16 mouse cellular contexts compared by ENCODE assay signal in genomic region chr15:85893871-85894270, GRCm38 (mm10). TPM values are rescaled to one million over a fixed set of nuclear protein-coding genes. Genes with fewer than 3 reads are reported as not detected.
"Had no signal": no experiment of that assay in that cellular context is flagged by ENCODE, and none has a peak within 500 bp of the region (broad histone marks: within the 10 kb centered on the region; RNA-seq: fewer than 3 reads in every experiment).

No protein-coding gene starts in this region.

- H3K9me3 ChIP-seq: limb, embryonic 12.5 days; limb, embryonic 15.5 days; liver, embryonic 13.5 days had no signal

- H3K27me3 ChIP-seq: limb, embryonic 12.5 days; limb, embryonic 15.5 days; liver, embryonic 13.5 days had no signal

- H3K4me1 ChIP-seq: limb, embryonic 12.5 days; limb, embryonic 15.5 days had no signal

- H3K4me3 ChIP-seq: limb, embryonic 12.5 days; limb, embryonic 15.5 days; liver, embryonic 13.5 days; myocyte had no signal

- H3K9ac ChIP-seq: limb, embryonic 12.5 days; limb, embryonic 15.5 days; liver, embryonic 13.5 days had no signal

- DNase-seq: kidney, adult 9 months; kidney, postnatal 14 days; kidney, postnatal 4 days; left cerebral cortex, postnatal 4 days; liver, embryonic 13.5 days; lung, adult 2 months; lung, postnatal 14 days; lung, postnatal 4 days; thymus, adult 18-20 months; thymus, postnatal 36 days had no signal

- H3K27ac ChIP-seq: limb, embryonic 12.5 days; limb, embryonic 15.5 days; liver, embryonic 13.5 days had no signal

- ATAC-seq: midbrain, embryonic 16.5 days had no signal

- H3K4me2 ChIP-seq: limb, embryonic 12.5 days; limb, embryonic 15.5 days; liver, embryonic 13.5 days; midbrain, embryonic 11.5 days had no signal

RNA-seq across cellular contexts. Expression of gene Gtse1, which starts 34.3 kb away (rescaled TPM):
- total RNA-seq: monocyte, adult 5-6 weeks had no signal
